Mouse (Mus musculus) frontal cortex, postnatal 10 days (tissue): ENCODE results near the gene Vamp4.
A peak's percentile ranks its signal among the peaks of the same experiment; 100 is the strongest.

Source experiments
- DNase-seq, 2 experiments: peaks; one replicate each; pipeline ENCODE4 v3.0.0; 2022; ENCODE audit warnings: low spot score in 2 of 2, mixed read lengths in 1 of 2

Vamp4 gene

DNA sequence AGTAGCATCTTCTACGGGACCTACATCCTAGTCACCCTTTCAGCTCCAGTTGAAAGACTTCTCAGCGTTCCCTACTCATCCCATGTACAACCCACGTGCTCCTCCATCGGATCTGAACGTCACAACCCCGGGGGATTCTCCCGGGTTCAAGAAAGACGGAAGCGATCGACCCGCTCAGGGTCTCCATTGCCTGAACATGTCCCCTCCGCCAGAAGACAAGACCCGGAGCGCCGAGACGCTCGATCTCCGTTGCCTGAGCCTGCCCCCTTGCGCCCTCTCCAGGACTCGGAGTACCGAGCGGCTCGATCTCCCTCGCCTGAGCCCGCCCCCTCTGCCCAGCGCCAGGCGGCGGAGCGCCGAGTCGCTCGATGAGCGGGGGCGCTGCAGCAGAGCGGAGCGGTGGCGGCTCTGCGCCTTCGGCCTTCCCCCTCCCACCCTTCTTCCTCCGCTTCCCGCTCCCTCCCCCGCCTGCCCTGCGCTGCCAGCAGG lies at the start of gene Vamp4:
Gene Vamp4, plus strand, starts transcription at position 256 of the 489 bp plus-strand sequence.
- peak; percentile 89 to 93 for DNase-seq

GRCm38 (mm10) chr1:162529651-162530050 lies 40.7 kb upstream of the Vamp4 start:
- no peak for DNase-seq

DNA sequence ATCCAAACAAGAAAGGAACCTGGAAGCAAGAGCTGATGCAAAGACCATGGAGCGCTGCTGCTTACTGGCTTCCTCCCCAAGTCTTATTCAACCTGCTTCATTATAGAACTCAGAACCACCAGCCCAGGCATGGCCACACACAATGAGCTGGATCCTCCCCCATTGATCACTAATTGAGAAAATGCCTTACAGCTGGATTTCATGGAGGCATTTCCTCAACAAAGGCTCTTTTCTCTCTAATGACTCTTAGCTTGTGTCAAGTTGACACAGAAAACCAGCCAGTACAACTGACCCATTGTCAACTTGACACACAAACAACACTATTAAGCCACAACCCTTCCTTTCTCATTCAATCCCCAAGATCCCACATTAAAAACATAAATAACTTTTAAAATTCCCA lies 39.6 kb upstream of the Vamp4 start:
- no peak for DNase-seq

- DNase-seq = no peak
Measured at GRCm38 (mm10) chr1:162531584-162531983, 38.7 kb upstream of the Vamp4 start.

DNA sequence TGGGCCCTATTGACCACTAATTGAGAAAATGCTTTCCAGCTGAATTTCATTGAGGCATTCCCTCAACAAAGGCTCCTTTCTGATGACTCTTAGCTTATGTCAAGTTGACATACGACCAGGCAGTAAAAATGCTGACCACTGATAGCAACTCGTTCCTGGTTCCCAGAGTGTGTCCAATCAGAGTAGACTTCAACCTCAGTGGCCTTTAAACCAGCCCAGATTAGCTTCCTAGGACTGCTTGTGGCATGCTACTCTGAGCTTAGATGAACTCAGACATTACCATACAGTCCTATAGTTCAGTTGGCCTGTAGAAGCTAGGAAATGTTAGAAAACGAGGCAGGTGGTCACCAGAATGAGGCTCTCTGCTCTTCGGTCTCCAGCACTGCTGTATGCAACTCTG lies 38.0 kb upstream of the Vamp4 start:
- no peak for DNase-seq

GRCm38 (mm10) chr1:162533766-162534560 lies 36.4 kb upstream of the Vamp4 start:
- no peak for DNase-seq

- no peak for DNase-seq
Measured at GRCm38 (mm10) chr1:162543231-162543630, 27.1 kb upstream of the Vamp4 start.

GRCm38 (mm10) chr1:162547607-162548006 lies 22.7 kb upstream of the Vamp4 start:
- no peak for DNase-seq

GRCm38 (mm10) chr1:162548016-162548916 lies 22.0 kb upstream of the Vamp4 start, which contains the start of gene Mettl13:
Gene Mettl13, minus strand, starts transcription at chr1:162548551.
- DNase-seq = peak; percentile 85 to 87

- DNase-seq = no peak
Measured at GRCm38 (mm10) chr1:162548917-162549613, 21.2 kb upstream of the Vamp4 start.

DNA sequence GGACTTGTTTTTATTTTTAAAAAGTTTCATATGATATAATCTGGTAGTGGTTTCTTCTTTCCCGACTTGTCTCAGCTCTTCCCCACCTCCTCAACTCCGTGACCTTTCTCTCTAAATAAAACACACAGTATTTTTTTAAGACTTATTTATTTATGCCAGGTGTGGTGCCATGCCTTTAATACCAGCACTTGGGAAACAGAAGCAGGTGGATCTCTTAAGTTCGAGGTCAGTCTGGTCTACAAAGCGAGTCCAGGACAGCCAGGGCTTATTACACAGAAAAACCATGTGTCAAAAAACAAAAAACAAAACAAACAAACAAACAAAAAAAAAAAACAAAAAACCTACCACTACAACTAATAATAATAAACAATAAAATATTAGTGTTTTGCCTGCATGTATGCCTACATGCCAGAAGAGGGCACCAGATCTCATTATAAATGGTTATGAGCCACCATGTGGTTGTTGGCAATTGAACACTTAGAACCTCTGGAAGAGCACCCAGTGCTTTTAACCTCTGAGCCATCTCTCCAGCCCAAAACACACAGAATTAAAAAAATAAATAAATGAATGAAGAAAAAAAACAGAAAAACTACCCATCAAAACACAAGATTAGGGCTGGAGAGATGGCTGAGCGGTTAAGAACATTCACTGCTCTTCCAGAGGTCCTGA lies 20.6 kb upstream of the Vamp4 start:
- no peak for DNase-seq

DNA sequence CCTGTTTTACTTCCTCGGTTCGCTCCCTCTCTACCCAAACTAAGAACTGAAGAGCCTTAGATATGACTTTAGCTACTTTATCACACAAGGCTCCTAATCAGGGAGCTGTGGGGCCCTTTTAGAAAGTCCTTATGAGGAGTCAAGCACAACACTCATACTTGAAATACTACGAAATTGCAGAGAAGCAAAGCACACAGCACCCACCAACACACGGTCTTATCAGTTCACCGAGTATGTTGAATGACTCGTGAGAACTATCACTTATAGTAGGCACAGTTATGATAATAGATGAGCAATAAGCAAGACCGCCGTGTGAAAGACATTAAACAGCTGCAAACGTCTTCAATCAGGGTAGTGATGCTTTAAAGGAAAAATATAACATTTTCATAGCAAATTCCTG lies 17.4 kb upstream of the Vamp4 start:
- DNase-seq = no peak

- no peak for DNase-seq
Measured at GRCm38 (mm10) chr1:162554193-162554592, 16.1 kb upstream of the Vamp4 start.

GRCm38 (mm10) chr1:162563236-162563635 lies 7.1 kb upstream of the Vamp4 start:
- DNase-seq = no peak

- DNase-seq = no peak
Measured at GRCm38 (mm10) chr1:162564992-162565391, 5.3 kb upstream of the Vamp4 start.

GRCm38 (mm10) chr1:162567351-162567750 lies 3.0 kb upstream of the Vamp4 start:
- no peak for DNase-seq

- DNase-seq = no peak
Measured at GRCm38 (mm10) chr1:162570931-162571601, 751 bp downstream of the Vamp4 start.

GRCm38 (mm10) chr1:162575098-162575497 lies 4.8 kb downstream of the Vamp4 start:
- DNase-seq = no peak

GRCm38 (mm10) chr1:162582884-162583283 lies 12.6 kb downstream of the Vamp4 start:
- no peak for DNase-seq

- DNase-seq = no peak
Measured at GRCm38 (mm10) chr1:162586282-162586681, 16.0 kb downstream of the Vamp4 start.

GRCm38 (mm10) chr1:162588606-162589005 lies 18.3 kb downstream of the Vamp4 start:
- no peak for DNase-seq
